Mouse (Mus musculus) neural tube, embryonic 11.5 days (tissue): ENCODE data around the gene Prkar2b. TPM values are rescaled to one million over a fixed set of nuclear protein-coding genes. Genes with fewer than 3 reads are reported as not detected.

Experiments
- ATAC-seq: fragments of 200-750 bp; cut with Nextera tagmentation; 2 replicates; pipeline ENCODE4 v1.8.0; 2017; ENCODE audit warnings: moderate number of reproducible peaks, mild to moderate bottlenecking, moderate TSS enrichment, moderate library complexity; ENCODE audit not compliant: insufficient read depth, low FRiP score, low TSS enrichment
- DNase-seq: peaks from one replicate; pipeline ENCODE4 v3.0.0-alpha.2; 2015; ENCODE audit warnings: low spot score
- H3K27ac ChIP-seq: fragments of 300-500 bp; sonication (generic); 2 replicates; pipeline ENCODE4 v1.5.1; 2014; ENCODE audit warnings: low read depth, mild to moderate bottlenecking, low read length
- H3K27me3 ChIP-seq: fragments of 300-500 bp; sonication (generic); 2 replicates; pipeline ENCODE4 v1.6.1; 2014; ENCODE audit warnings: mild to moderate bottlenecking, low read length, mixed read lengths; ENCODE audit not compliant: control insufficient read depth, insufficient read depth
- H3K36me3 ChIP-seq: fragments of 300-500 bp; sonication (generic); 2 replicates; pipeline ENCODE4 v1.6.1; 2014; ENCODE audit warnings: mild to moderate bottlenecking, low read length, moderate library complexity, mixed read lengths; ENCODE audit not compliant: control insufficient read depth, insufficient read depth
- H3K4me1 ChIP-seq: fragments of 300-500 bp; sonication (generic); 2 replicates; pipeline ENCODE4 v1.6.1; 2014; ENCODE audit warnings: low read length, mixed read lengths; ENCODE audit not compliant: control insufficient read depth, insufficient read depth
- H3K4me2 ChIP-seq: fragments of 300-500 bp; sonication (generic); 2 replicates; pipeline ENCODE4 v1.6.1; 2014; ENCODE audit warnings: low read depth, mild to moderate bottlenecking, moderate library complexity
- H3K4me3 ChIP-seq: fragments of 300-500 bp; sonication (generic); 2 replicates; pipeline ENCODE4 v1.5.1; 2014; ENCODE audit warnings: low read depth, low read length
- H3K9ac ChIP-seq: fragments of 300-500 bp; sonication (generic); 2 replicates; pipeline ENCODE4 v1.6.1; 2014; ENCODE audit warnings: mild to moderate bottlenecking, low read length
- H3K9me3 ChIP-seq: fragments of 300-500 bp; sonication (generic); 2 replicates; pipeline ENCODE4 v1.6.1; 2016; ENCODE audit warnings: low read length; ENCODE audit not compliant: control insufficient read depth
- WGBS: fragments of 180-500 bp; shearing (Covaris S2); extraction: QIAGEN DNeasy Blood & Tissue Kit; methylation state at CpG from one replicate; pipeline ENCODE4 v1.1.7; 2014; 5-methylcytosine and 5-hydroxymethylcytosine counted together
- polyA plus RNA-seq: library from polyadenylated mRNA; unstranded; fragments of >200 nt; fragmentation: Nextera tagmentation; extraction: Ambion mirVana; gene quantifications from 2 replicates; pipeline ENCODE4 v1.2.1, GENCODE M21; 2014

Prkar2b gene
- polyA plus RNA-seq, 1 experiment from 2014 or later, result 57.3 TPM

- Histone ChIP-seq H3K9me3 (no peaks in the 10 kb centered on the region), H3K9ac (no peak overlapping the region), H3K4me3 (no peak overlapping the region), H3K4me1 (no peaks in the 10 kb centered on the region), H3K27me3 (no peaks in the 10 kb centered on the region), H3K27ac (no peak overlapping the region), H3K36me3 (peaks cover 5% of the 10 kb centered on the region; the same call in 1 of the 2 replicates), H3K4me2 (no peak overlapping the region)
- DNase-seq (no peak), ATAC-seq (no peak)
- WGBS, result 89% methylated on average over 4 of the region's 4 CpGs
These were observed 122.6 kb downstream of the Prkar2b start for GRCm38 (mm10) chr12:31938391-31938997.

GRCm38 (mm10) chr12:31937613-31938012 lies 123.5 kb downstream of the Prkar2b start:
- Histone ChIP-seq H3K4me1 (no peaks in the 10 kb centered on the region), H3K9ac (no peak overlapping the region), H3K27me3 (no peaks in the 10 kb centered on the region), H3K27ac (no peak overlapping the region), H3K36me3 (peaks cover 5% of the 10 kb centered on the region; the same call in 1 of the 2 replicates), H3K9me3 (no peaks in the 10 kb centered on the region), H3K4me3 (no peak overlapping the region), H3K4me2 (no peak overlapping the region)
- ATAC-seq (no peak), DNase-seq (no peak)
- 94% methylated on average over 3 of the region's 3 CpGs for WGBS

GRCm38 (mm10) chr12:31936657-31937300 lies 124.3 kb downstream of the Prkar2b start:
- Histone ChIP-seq H3K27me3 (no peaks in the 10 kb centered on the region), H3K4me1 (no peaks in the 10 kb centered on the region), H3K36me3 (peaks cover 5% of the 10 kb centered on the region; the same call in 1 of the 2 replicates), H3K9me3 (no peaks in the 10 kb centered on the region), H3K4me3 (no peak overlapping the region), H3K4me2 (no peak overlapping the region), H3K9ac (no peak overlapping the region), H3K27ac (no peak overlapping the region)
- no peak for ATAC-seq
- DNase-seq, result no peak
- WGBS, result 35% methylated on average over 6 of the region's 6 CpGs

DNA sequence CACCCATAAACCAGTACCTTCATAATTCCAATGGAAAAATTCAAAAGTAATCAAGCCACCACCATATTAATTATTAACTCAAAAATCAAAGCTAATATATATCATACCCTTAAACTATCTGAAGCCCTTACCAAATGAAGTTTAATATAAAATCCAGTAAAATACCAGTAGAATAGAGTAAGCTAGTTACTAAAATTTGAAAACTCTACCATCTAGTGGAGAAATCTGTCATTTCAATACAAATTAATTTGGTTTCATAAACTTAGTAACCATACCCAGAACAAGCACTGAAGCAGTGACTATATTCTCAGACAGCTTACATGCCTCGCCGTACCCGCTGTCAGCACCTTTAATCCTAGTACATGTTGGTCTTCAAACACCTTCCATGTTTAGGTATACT lies 129.3 kb downstream of the Prkar2b start:
- H3K9ac ChIP-seq, result no peak overlapping the region
- ATAC-seq (no peak), DNase-seq (no peak)
- no peaks in the 10 kb centered on the region for H3K27me3 ChIP-seq
- H3K36me3 ChIP-seq, result peaks cover 3% of the 10 kb centered on the region; the same call in 1 of the 2 replicates
- no peak overlapping the region for H3K4me2 ChIP-seq
- H3K4me1 ChIP-seq, result no peaks in the 10 kb centered on the region
- no peaks in the 10 kb centered on the region for H3K9me3 ChIP-seq
- H3K27ac ChIP-seq, result no peak overlapping the region
- H3K4me3 ChIP-seq, result no peak overlapping the region
- 97% methylated on average over 3 of the region's 3 CpGs for WGBS

- DNase-seq (no peak), ATAC-seq (no peak)
- no peak overlapping the region for H3K4me3 ChIP-seq
- H3K9ac ChIP-seq, result no peak overlapping the region
- 92% methylated on average over 3 of the region's 3 CpGs for WGBS
- H3K4me2 ChIP-seq, result no peak overlapping the region
- H3K9me3 ChIP-seq, result no peaks in the 10 kb centered on the region
- no peaks in the 10 kb centered on the region for H3K4me1 ChIP-seq
- H3K27ac ChIP-seq, result no peak overlapping the region
- no peaks in the 10 kb centered on the region for H3K27me3 ChIP-seq
- peaks cover 4% of the 10 kb centered on the region; the same call in 1 of the 2 replicates for H3K36me3 ChIP-seq
These were observed 132.6 kb downstream of the Prkar2b start for GRCm38 (mm10) chr12:31928498-31928897.

DNA sequence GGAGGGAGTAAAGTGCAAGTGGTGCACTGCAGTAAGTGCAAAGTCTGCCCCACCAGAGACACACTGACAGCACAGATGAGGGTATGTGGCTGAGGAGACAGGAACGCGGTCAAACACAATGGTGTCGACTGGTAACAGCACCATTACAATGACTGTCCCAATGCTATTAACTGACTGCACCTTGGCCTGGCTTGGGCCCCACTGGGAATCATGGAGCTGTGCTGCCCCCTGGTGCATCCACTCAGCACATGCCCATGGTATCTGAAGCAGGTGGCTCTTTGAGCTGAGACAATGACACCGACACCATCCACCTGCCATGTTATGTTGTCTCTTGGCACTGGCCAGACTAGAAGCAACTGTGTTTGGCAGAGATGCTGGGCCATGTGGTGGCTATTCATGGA lies 134.4 kb downstream of the Prkar2b start:
- WGBS, result 56% methylated on average over 4 of the region's 4 CpGs
- Histone ChIP-seq H3K27ac (no peak overlapping the region), H3K36me3 (peaks cover 4% of the 10 kb centered on the region; the same call in 1 of the 2 replicates), H3K9me3 (no peaks in the 10 kb centered on the region), H3K9ac (no peak overlapping the region), H3K4me3 (no peak overlapping the region), H3K4me2 (no peak overlapping the region), H3K27me3 (no peaks in the 10 kb centered on the region), H3K4me1 (no peaks in the 10 kb centered on the region)
- DNase-seq, result peak; percentile 75
- peak; percentile 82; the same call in 1 of the 2 replicates for ATAC-seq

GRCm38 (mm10) chr12:31925343-31925742 lies 135.8 kb downstream of the Prkar2b start:
- DNase-seq (no peak), ATAC-seq (no peak)
- H3K9me3 ChIP-seq, result no peaks in the 10 kb centered on the region
- H3K36me3 ChIP-seq, result peaks cover 4% of the 10 kb centered on the region; the same call in 1 of the 2 replicates
- WGBS, result 90% methylated on average over 6 of the region's 6 CpGs
- no peaks in the 10 kb centered on the region for H3K27me3 ChIP-seq
- H3K4me1 ChIP-seq, result no peaks in the 10 kb centered on the region
- H3K27ac ChIP-seq, result no peak overlapping the region
- H3K9ac ChIP-seq, result no peak overlapping the region
- H3K4me3 ChIP-seq, result no peak overlapping the region
- H3K4me2 ChIP-seq, result no peak overlapping the region

DNA sequence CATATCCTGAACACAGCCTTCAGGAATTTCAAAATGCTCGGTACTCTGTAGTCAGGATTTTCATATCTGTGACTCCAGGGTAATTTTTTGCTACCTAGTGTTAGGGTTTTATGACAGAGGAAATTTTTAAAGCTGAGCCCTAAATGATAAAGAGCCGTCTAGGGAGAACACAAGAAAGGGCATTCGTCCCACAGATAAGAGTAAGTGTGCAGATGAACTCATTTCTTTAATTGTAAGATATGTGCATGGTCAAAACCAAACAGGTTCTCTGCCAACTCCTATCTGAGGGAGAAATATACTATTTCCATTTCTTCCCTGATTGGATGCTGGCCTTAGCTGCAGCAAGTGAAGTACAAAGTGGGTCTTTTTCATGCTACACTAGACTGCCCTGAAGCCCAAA lies 137.0 kb downstream of the Prkar2b start:
- Histone ChIP-seq H3K27me3 (no peaks in the 10 kb centered on the region), H3K27ac (no peak overlapping the region), H3K9ac (no peak overlapping the region), H3K4me2 (no peak overlapping the region), H3K4me1 (no peaks in the 10 kb centered on the region), H3K9me3 (no peaks in the 10 kb centered on the region), H3K4me3 (no peak overlapping the region), H3K36me3 (peaks cover 4% of the 10 kb centered on the region; the same call in 1 of the 2 replicates)
- WGBS, result 93% methylated on average over 3 of the region's 3 CpGs
- ATAC-seq, result no peak
- no peak for DNase-seq
